Mouse (Mus musculus): ENCODE measurements around the gene Krt32.

The Krt32 gene

DNA sequence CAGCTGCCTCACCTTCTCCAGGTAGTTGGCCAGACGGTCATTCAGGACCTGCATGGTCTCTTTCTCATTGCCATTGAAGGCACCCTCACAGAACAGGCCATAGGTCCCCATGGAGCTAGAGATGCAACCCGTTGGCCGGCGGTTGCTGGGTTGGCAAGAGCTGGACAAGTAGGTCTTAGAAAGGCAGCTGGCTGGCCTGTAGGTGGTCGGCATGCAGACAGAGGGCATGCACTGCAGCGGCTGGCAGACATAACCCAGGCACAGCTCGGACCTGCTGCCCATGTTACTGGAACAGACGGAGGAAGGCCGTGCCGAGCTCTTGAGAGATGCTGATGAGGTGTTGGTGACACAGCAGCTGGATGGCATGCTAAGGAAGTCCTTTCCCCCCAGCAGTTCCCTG, at the start of gene Krt32:
Gene Krt32 (minus strand): TSS at position 366 of the 400 bp plus-strand sequence.
- no peak for DNase-seq (ENCODE audit: extremely low read depth, low read depth, low spot score)

DNA sequence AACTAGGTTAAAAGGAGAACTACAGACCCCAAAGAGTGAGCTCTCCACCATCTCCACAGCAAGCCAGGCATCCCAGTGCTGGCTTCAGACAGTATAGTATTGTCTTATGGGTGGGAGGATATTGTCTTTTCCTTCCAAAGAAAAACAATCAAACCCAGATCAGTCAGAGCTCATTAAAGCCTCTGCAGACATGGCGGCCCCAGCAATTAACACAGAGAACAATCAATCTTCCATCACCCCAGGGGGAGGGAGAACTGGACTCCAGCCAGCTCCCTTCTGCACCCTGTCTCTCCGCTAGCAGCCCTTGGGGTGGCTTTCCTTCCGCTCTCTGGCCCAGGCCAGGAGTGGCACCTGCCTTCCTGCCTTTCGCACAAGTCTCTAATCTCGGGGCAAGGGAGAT, 49.7 kb upstream of the Krt32 start:
- DNase-seq (ENCODE audit: extremely low read depth, low read depth, low spot score), result no peak

GRCm38 (mm10) chr11:100136559-100136958, 48.5 kb upstream of the Krt32 start:
- DNase-seq (ENCODE audit: extremely low read depth, low read depth, low spot score), result no peak

GRCm38 (mm10) chr11:100135731-100136130, 47.7 kb upstream of the Krt32 start, which contains the start of gene Krt15:
TSS of gene Krt15 (minus strand) at chr11:100135928.
- DNase-seq (ENCODE audit: extremely low read depth, low read depth, low spot score), result no peak

DNA sequence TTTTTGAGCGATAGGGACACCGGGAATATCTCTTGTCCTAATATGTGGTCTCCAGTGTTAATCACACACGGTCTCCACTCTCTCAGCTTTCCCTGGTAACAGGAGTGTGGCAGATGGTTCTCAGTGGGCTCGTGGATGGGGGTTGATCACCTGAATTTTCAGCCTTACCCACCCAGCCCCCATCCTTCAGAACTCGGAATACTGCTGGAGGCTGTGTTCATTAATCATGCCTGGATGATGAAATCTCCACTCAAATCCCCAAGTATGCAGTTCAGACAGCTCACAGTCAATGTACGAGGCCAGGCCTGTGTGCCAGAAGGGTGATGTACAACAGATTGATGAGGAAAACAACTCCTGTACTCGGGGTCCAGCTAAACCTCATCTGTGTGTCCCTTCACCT, 36.9 kb upstream of the Krt32 start:
- DNase-seq (ENCODE audit: extremely low read depth, low read depth, low spot score), result no peak

GRCm38 (mm10) chr11:100121466-100121865, 33.4 kb upstream of the Krt32 start, which contains the start of gene Krt13:
TSS of gene Krt13 (minus strand) at chr11:100121566.
- DNase-seq (ENCODE audit: extremely low read depth, low read depth, low spot score), result no peak

DNA sequence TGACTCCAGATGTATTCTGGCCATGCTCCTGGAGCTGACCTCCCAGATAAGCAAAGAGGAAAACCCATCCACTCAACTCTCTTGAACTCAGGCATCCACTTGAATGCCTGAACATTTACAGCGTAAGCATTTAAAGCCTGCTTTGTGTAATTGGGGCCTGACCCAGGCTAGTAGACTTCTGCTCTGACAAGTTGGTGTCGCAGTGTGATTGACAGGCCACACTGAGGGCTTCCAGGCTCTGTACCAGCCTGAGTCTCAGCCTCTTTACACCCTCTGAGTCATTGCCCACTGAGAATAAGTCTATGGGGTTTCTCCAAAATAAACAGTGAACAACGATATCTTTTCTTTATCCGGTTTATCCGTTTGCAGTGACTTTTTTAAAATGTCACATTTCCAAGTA, 32.3 kb upstream of the Krt32 start:
- no peak for DNase-seq (ENCODE audit: extremely low read depth, low read depth, low spot score)

- no peak for DNase-seq (ENCODE audit: extremely low read depth, low read depth, low spot score)
Measured at GRCm38 (mm10) chr11:100113742-100114029, 25.7 kb upstream of the Krt32 start.

- no peak for DNase-seq (ENCODE audit: extremely low read depth, low read depth, low spot score)
Measured at GRCm38 (mm10) chr11:100112935-100113741, 25.1 kb upstream of the Krt32 start.

- no peak for DNase-seq (ENCODE audit: extremely low read depth, low read depth, low spot score)
Measured at GRCm38 (mm10) chr11:100105576-100106122, 17.6 kb upstream of the Krt32 start, which contains the start of gene Krt36. TSS of gene Krt36 (minus strand) at chr11:100105626.

DNA sequence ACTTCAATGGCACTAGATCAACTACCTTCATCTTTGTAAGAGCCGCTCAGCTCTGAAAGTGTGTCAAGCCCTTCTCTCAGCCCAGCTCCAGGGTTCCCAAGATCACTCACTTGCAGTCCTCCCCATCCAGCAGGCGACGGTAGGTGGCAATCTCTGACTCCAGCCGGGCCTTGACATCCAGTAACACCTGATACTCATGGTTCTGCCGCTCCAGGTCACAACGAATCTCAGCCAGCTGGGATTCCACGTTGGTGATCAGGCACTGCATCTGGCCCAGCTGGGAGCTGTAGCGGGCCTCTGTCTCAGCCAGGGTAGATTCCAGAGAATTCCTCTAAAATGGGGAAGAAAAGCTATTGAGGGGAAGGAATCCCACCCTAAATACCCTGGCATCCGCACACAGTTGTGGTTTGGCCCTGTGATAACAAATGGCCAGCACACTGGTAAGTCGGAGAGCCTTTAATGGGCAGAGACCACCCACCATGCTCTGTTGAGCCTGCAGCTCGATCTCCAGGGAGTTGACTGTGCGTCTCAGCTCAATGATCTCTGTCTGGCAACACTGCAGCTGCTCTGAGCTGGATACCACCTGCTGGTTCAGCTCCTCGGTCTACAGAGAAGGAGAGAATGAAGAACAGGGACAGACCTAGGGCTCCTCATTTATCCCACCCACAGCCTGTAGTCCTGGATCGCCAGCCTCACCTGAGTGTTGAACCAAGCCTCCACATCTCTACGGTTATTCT, 14.8 kb upstream of the Krt32 start:
- no peak for DNase-seq (ENCODE audit: extremely low read depth, low read depth, low spot score)

GRCm38 (mm10) chr11:100100391-100100790, 12.4 kb upstream of the Krt32 start:
- peak; percentile 84 for DNase-seq (ENCODE audit: extremely low read depth, low read depth, low spot score)

- DNase-seq (ENCODE audit: extremely low read depth, low read depth, low spot score), result no peak
Measured at GRCm38 (mm10) chr11:100097819-100098218, 9.8 kb upstream of the Krt32 start.

GRCm38 (mm10) chr11:100096141-100096540, 8.1 kb upstream of the Krt32 start, which contains the start of gene Krt35:
TSS of gene Krt35 (minus strand) at chr11:100096241.
- DNase-seq (ENCODE audit: extremely low read depth, low read depth, low spot score), result no peak

- no peak for DNase-seq (ENCODE audit: extremely low read depth, low read depth, low spot score)
Measured at GRCm38 (mm10) chr11:100088378-100089025, 476 bp upstream of the Krt32 start.

DNA sequence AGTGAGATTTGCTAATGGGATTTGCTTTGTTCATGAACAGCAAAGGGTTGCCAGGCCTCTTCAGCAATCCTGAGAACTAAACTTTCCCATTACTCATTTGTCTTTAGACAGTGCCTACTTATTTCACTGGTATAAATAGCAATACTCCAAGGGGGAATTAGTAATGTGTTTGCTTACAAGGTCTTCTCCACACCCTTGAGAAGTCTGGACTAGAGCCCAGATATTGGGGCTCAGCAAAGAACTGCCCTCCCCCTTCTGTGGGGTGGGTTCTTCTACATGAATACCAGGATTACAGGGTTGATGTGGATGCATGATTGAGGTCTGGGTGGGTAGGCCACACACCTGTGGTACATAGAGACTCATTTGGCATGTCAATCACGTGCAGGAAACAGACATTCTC, 14.2 kb downstream of the Krt32 start:
- DNase-seq (ENCODE audit: extremely low read depth, low read depth, low spot score), result no peak

DNA sequence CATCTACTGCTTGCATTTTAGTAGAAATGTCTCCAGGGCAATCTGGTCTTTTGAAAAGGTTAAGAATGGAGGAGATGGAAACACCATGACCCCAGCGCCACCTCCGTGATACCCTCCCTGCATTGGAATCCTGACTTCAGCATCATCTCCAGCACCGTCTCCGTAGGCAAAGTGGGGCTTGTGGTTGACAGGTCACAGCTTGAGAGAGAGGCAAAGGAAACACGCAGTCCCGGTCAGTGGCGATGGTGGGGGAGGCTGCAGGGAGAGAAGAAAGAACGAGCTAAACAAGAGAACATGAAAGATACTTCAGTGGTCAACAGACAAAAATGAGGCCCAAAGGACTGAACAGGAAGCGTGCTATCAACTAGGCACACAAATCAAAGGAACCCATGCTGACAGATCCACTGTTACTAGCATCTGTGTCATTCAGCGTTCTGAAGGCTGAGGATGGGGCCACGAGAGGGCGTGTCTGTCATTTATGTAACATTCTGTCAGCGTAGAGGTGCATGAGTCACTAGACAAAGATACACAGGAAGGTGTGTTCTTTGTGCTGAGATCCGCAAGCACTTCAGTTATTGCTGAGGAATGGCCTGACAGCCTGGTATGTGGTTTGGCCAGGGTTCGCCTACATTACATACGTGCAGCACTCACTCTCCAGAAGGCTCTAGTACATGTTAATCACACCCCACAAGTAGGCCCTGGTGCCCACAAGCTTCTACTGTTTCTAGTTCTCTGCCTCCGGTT, 20.6 kb downstream of the Krt32 start:
- DNase-seq (ENCODE audit: extremely low read depth, low read depth, low spot score), result peak; percentile 25

- peak; percentile 91 for DNase-seq (ENCODE audit: extremely low read depth, low read depth, low spot score)
Measured at GRCm38 (mm10) chr11:100066236-100067010, 21.6 kb downstream of the Krt32 start.

DNA sequence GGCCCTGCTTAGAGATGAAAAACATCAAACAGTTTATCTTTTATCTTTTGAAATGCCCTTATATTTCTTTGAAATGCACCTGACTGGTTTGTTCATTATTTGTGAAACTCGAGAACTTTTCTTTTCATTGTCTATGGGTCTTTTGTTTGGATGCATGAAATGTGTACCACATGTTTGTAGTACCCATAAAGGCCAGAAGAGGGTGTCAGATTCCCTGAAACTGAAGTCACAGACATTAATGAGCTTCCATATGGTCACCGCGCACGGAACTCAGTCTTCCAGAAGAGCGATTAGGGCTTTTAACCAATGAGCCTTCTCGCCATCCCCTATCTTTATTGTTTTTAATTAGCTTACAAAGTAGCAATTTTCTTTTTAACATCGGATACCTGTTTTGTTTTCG, 29.2 kb downstream of the Krt32 start:
- no peak for DNase-seq (ENCODE audit: extremely low read depth, low read depth, low spot score)

Measured in fat pad, adult 2 months (tissue).